Mouse (Mus musculus): ENCODE results near the gene Cdc5l. TPM values are rescaled to one million over a fixed set of nuclear protein-coding genes. Genes with fewer than 3 reads are reported as not detected.
"Not testable (repeated sequence)": the region's sequence is repeated elsewhere in the genome, so short reads cannot be mapped to it uniquely, and the experiment has no call there.

Cdc5l gene
- total RNA-seq, 4 experiments from 2014 or later, result 50.3 to 60.3 (median 55.7) TPM

GRCm38 (mm10) chr17:45445923-45446322 is 12.4 kb upstream of the Cdc5l start:
- no peak for DNase-seq (ENCODE audit: low spot score in 2 of 2)

GRCm38 (mm10) chr17:45434262-45434590 is 689 bp upstream of the Cdc5l start:
- no peak for DNase-seq (ENCODE audit: low spot score in 2 of 2)

GRCm38 (mm10) chr17:45432706-45433398 is 685 bp downstream of the Cdc5l start:
- no peak for DNase-seq (ENCODE audit: low spot score in 2 of 2)

- DNase-seq (ENCODE audit: low spot score in 2 of 2), result no peak
These were observed 1.5 kb downstream of the Cdc5l start for GRCm38 (mm10) chr17:45432007-45432406.

GRCm38 (mm10) chr17:45417387-45417786 is 16.1 kb downstream of the Cdc5l start:
- no peak for DNase-seq (ENCODE audit: low spot score in 2 of 2)

- DNase-seq (ENCODE audit: low spot score in 2 of 2), result not testable (repeated sequence)
These were observed 21.9 kb downstream of the Cdc5l start for GRCm38 (mm10) chr17:45411617-45412016.

GRCm38 (mm10) chr17:45408719-45409118 is 24.8 kb downstream of the Cdc5l start:
- no peak for DNase-seq (ENCODE audit: low spot score in 2 of 2)

- no peak for DNase-seq (ENCODE audit: low spot score in 2 of 2)
These were observed 27.3 kb downstream of the Cdc5l start for GRCm38 (mm10) chr17:45406281-45406680.

- DNase-seq (ENCODE audit: low spot score in 2 of 2), result peak in 1 of 2 experiments; percentile 59
These were observed 30.3 kb downstream of the Cdc5l start for GRCm38 (mm10) chr17:45403207-45403606.

- DNase-seq (ENCODE audit: low spot score in 2 of 2), result no peak
These were observed 30.9 kb downstream of the Cdc5l start for GRCm38 (mm10) chr17:45402601-45403000.

- DNase-seq (ENCODE audit: low spot score in 2 of 2), result no peak
These were observed 31.4 kb downstream of the Cdc5l start for GRCm38 (mm10) chr17:45402126-45402525.

- DNase-seq (ENCODE audit: low spot score in 2 of 2), result no peak
These were observed 32.2 kb downstream of the Cdc5l start for GRCm38 (mm10) chr17:45401126-45401905.

- DNase-seq (ENCODE audit: low spot score in 2 of 2), result no peak
These were observed 35.5 kb downstream of the Cdc5l start for GRCm38 (mm10) chr17:45398021-45398420.

- DNase-seq (ENCODE audit: low spot score in 2 of 2), result no peak
These were observed 36.0 kb downstream of the Cdc5l start for GRCm38 (mm10) chr17:45397541-45397940.

- no peak for DNase-seq (ENCODE audit: low spot score in 2 of 2)
These were observed 38.9 kb downstream of the Cdc5l start for GRCm38 (mm10) chr17:45394612-45395011.

GRCm38 (mm10) chr17:45393765-45394164 is 39.8 kb downstream of the Cdc5l start:
- no peak for DNase-seq (ENCODE audit: low spot score in 2 of 2)

- no peak for DNase-seq (ENCODE audit: low spot score in 2 of 2)
These were observed 43.6 kb downstream of the Cdc5l start for GRCm38 (mm10) chr17:45389896-45390295.

- no peak for DNase-seq (ENCODE audit: low spot score in 2 of 2)
These were observed 46.6 kb downstream of the Cdc5l start for GRCm38 (mm10) chr17:45386986-45387385.

- no peak for DNase-seq (ENCODE audit: low spot score in 2 of 2)
These were observed 50.2 kb downstream of the Cdc5l start for GRCm38 (mm10) chr17:45383305-45383704.

- DNase-seq (ENCODE audit: low spot score in 2 of 2), result no peak
These were observed 54.2 kb downstream of the Cdc5l start for GRCm38 (mm10) chr17:45379271-45379784.

- DNase-seq (ENCODE audit: low spot score in 2 of 2), result no peak
These were observed 56.2 kb downstream of the Cdc5l start for GRCm38 (mm10) chr17:45377323-45377722.

GRCm38 (mm10) chr17:45373987-45374608 is 59.4 kb downstream of the Cdc5l start:
- DNase-seq (ENCODE audit: low spot score in 2 of 2), result peak; percentile 57 to 79

All from layer of hippocampus, adult 8-10 months (tissue).